Mouse (Mus musculus) retina, embryonic 14.5 days (tissue): ENCODE measurements around the gene Cct6b.
A peak's percentile ranks its signal among the peaks of the same experiment; 100 is the strongest.

Experiments
- DNase-seq: peaks from one replicate; pipeline ENCODE4 v3.0.0-alpha.2; 2015; ENCODE audit warnings: low spot score

Cct6b gene

DNA sequence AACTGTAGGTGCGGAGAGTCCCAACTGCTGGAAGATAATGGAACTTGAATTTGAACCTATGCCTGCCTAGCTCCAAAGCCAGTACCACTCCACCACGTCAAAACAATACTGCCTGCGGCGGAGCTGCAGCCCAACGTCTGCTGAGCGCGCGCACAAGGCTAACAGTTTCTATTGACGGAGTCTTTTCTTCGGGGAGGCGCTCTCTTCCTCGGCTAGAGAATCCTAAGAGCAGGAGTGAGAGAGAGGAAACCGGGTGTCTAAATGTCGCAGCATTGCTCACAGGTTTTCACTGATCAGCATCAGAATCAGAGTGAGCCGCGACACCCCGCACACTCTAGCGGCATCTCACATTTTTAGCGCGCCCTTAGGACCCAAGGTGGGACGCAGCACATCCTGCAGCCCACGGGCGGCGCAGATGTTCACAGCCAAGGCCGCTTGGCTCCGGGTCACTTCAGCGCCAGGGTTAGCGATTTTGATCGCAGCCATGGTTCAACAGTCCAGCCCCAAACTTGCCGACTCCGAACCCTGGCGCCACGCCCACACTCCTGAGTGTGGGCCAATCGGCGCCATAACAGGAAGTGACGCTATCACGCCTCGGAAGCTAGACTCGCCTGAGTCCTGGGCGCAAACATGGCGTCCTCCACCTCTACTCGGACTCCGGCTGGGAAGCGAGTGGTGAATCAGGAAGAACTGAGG, at the start of gene Cct6b, which contains the start of gene Zfp830:
Gene Cct6b, minus strand, starts transcription at position 580 of the 696 bp plus-strand sequence.
Gene Zfp830, plus strand, starts transcription at position 604 of the 696 bp plus-strand sequence.
- DNase-seq: peak; percentile 95

- DNase-seq: no peak
Measured at GRCm38 (mm10) chr11:82808485-82808884, 44.4 kb upstream of the Cct6b start.

DNA sequence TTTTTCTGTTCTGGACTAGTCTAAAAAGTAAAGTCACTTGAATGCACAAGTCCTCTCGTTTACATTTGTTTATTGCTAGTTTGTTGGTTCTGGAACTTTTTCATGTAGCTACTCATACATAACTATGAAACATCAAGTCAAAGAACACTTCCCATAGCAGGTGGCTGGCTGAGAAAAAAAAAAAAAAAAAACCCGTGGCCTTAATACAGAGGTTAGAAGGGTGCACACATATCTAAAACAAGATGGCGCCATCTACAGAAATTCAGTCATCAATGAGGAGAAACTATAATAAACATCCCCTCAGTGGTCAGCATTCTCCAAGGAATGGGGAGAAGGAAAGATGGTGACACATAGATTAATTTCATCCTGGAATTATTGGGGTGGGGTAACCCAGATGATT, 43.2 kb upstream of the Cct6b start:
- DNase-seq: no peak

DNA sequence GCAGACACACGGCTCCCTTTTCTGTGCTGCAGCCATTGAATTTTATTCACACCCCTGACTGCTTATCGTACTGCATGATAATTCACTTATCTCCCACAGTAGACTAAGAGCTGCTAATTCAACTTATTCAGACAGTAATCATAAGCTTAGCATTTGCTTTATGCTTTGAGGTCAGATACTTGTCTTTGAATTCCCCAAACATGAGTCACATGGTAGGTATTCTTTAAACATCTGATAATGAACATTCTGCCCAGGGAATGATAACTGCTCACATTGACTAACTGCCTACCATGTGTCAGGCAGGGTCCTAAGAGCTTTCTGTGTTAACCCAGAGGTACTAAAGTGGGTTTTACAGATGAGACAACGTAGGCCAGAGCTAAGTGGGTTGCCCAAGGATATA, 42.5 kb upstream of the Cct6b start:
- no peak for DNase-seq

GRCm38 (mm10) chr11:82783453-82783852, 19.3 kb upstream of the Cct6b start:
- DNase-seq: no peak

DNA sequence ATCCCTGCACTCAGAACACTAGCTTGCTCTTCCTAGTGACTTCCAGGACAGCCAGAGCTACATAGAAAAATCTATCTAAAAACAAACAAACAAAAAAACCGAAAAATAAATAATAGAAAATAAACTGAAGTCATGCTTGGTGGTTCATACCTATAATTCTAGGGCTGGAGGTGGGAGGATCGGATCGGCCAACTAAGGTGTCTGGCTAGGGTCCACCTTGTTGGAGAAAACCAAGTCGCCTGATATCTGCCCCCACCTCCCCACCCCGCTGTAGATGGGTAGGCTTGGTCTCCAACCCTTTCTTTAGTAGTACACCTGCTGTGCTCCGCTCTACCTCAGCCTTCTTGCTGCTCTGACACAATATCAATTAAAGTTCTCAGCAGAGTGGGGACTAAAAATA, 18.1 kb upstream of the Cct6b start:
- no peak for DNase-seq

- DNase-seq: peak; percentile 96
Measured at GRCm38 (mm10) chr11:82780983-82781903, 17.1 kb upstream of the Cct6b start, which contains the start of gene Lig3. Gene Lig3 (plus strand): TSS chr11:82781108.

DNA sequence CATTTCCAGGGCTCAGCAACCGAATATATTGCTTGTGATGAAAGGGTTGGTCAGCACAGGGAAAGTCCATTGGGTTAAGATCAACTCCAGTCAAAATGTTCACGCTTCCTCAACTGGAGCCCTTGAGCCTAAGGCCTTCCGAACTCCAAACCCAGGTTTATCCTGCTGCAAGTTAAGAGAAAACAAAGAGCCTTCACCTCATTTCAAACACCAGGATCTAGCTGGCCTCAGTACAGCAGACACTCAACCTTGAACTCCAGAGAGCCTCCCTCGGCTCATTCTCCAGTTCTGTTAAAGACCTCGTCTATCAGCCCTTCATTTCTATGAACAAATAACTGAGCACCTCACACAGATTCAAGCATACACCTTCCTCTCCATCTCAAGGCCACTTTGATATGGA, 16.0 kb upstream of the Cct6b start:
- DNase-seq: no peak

GRCm38 (mm10) chr11:82764438-82764924, 360 bp upstream of the Cct6b start:
- no peak for DNase-seq

- DNase-seq: no peak
Measured at GRCm38 (mm10) chr11:82763261-82763660, 860 bp downstream of the Cct6b start.

DNA sequence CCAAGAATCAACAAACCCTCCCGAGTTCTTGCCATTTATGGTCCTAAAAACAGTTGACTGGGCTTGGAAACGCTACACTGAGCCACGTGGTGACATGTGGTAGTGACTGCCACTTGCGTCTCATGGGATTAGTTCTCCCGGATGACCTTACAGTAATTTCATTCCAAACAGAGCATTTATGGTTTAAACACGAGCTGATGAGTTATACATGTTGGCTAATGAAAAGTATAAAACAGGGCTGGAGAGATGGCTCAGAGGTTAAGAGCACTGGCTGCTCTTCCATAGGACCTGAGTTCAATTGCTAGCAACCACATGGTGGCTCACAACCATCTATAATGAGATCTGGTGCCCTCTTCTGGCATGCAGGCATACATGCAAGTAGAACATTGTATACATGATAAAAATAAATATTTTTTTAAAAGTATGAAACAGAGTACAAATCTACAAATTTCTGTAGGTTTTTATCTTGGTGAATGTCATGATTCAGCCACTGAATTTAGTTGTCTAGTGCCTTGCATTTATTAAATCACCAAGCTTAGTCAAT, 1.8 kb downstream of the Cct6b start:
- DNase-seq: no peak

DNA sequence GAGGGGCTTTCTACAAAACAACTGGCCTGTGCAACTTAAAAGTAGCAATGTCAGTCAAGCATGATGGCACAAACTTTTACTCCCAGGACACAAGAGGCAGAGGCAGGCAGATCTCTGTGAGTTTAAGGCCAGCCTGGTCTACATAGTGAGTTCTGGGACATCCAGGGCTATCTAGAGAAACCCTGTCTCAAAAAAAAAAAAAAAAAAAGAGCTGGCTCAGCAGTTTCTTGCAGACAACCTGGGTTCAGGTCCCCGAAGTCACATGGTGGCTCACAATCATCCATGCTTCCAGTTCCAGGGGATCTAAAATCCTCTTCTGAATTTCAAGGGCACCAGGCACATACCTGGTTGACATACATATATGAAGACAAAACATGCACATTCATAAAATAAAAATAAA, 8.2 kb downstream of the Cct6b start:
- DNase-seq: no peak

DNA sequence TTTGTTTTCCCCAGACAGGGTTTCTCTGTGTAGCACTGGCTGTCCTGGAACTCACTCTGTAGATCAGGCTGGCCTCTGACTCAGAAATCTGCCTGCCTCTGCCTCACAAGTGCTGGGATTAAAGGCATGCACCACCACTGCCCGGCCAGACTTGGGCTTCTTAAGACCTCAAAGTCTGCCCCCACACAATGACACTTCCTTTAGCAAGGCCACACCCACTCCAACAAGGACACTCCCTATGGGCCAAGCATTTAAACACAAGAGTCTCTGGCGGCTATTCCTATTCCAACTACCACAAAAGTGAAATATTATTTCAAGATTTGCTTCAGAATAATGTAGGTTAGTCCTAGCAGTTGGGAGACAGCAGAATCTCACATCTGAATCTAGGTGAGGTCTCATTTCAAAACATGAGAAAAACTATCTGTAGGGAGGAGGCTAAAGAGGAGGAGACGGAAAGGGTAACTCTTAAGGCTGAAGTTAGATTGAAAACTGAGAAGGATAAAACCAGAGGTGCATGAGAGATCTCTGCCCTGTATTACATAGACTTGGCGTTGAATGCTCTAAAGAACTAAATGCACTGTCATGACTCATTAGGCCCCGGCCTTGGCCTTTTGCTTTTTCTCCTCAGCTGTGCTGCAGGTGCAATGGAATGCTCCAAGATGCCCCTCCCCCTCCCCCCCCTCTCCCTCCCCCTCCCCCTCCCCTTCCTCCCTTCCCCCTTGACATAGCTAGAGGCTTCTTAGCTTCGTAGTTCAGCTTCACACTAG, 11.6 kb downstream of the Cct6b start:
- DNase-seq: no peak

DNA sequence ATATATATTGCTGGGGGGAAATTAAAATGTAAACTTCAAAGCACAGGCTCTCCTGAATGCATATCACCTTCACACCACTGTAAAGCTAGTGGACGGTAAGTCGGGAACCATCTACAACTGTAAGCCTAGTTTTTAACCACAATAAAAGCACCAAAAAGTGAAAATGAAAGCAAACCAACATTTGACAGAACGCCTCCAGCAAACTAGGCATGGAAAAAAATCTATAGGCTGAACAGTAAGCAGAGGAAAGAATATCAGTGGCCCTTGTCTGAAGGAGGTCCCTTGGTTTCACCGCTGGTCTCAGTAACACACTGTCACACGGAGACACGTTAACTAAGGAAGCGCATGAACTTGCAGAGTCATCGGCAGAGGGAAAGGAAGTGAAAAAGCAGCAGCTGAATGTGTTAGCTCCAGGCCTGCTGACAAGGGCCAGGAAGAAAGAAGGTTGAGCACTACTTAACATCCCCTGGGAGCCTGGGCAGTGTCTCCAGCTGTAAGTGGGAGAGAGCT, 17.2 kb downstream of the Cct6b start:
- no peak for DNase-seq

DNA sequence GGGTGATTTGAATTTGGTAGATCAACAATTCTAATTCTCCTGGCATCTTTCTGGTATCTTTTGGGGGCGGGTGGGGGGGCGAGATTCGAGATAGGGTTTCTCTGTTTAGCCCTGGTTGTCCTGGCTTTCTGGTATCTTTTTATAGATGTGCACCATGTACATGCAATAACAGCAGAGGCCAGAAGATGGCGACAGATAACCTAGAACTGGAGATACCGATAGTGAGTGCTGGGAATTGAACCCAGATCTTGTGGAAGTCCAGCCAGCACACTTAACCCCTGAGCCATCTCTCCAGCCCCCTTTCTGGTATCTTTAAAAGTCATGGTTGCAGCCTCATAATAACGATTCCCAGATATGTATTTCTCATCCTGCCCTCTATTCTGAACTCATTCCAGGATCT, 18.0 kb downstream of the Cct6b start:
- DNase-seq: peak; percentile 52

- no peak for DNase-seq
Measured at GRCm38 (mm10) chr11:82739006-82739405, 25.1 kb downstream of the Cct6b start.

GRCm38 (mm10) chr11:82734227-82734626, 29.9 kb downstream of the Cct6b start:
- no peak for DNase-seq

GRCm38 (mm10) chr11:82726862-82727261, 37.3 kb downstream of the Cct6b start:
- DNase-seq: no peak

GRCm38 (mm10) chr11:82719294-82719693, 44.8 kb downstream of the Cct6b start:
- no peak for DNase-seq

GRCm38 (mm10) chr11:82712681-82713080, 51.4 kb downstream of the Cct6b start:
- DNase-seq: no peak

DNA sequence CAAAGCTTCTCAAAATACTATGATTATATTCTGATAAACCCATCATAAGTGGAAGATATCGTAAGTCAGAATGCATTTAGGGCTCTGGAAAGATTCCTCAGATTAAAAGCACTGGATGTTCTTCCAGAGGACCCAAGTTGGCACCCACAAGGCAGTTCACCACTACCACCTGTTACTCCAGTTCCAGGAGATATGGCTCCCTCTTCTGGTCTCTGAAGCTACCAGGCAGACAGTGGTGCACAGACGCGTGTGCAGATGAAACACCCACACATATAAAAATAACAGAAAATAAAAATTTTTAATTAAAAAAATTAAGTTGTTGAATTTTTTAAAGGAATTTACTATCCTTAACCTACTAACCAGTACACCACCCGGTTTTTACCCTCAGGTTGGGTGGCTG, 55.2 kb downstream of the Cct6b start:
- DNase-seq: no peak

DNA sequence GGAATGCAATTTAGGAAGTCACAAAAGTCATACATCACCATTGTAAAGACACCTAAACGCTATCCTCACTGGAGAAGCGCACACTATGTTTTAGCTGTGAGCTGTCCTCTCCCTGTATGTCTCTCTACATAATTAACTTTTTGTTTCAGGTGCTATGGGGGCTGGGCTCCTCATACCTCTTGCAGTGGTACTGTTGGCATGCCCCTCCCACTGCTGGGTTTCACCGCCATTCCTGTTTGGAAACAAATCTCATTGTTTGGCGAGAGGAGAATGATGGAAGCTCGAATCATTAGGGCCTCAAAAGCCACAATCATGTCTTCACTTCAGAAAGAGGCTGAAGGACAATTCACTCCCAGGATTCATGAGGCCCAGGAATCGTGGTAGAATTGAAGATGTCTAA, 59.0 kb downstream of the Cct6b start:
- DNase-seq: no peak
